Mouse (Mus musculus): ENCODE measurements around the gene Oaz3. TPM values are rescaled to one million over a fixed set of nuclear protein-coding genes. Genes with fewer than 3 reads are reported as not detected.

Gene Oaz3
- polyA plus RNA-seq, 1 experiment from 2014 or later: 0.17 TPM

GRCm38 (mm10) chr3:94476301-94477035 lies 32.8 kb upstream of the Oaz3 start:
- Histone ChIP-seq H3K27ac (replicated peaks) (no peak overlapping the region), H3K9me3 (replicated peaks) (no peaks in the 10 kb centered on the region), H3K4me2 (no peak overlapping the region), H3K4me3 (replicated peaks) (no peak overlapping the region), H3K27me3 (peaks cover 52% of the 10 kb centered on the region), H3K4me1 (replicated peaks) (peaks cover 9% of the 10 kb centered on the region; the same call in 1 of the 2 replicates), H3K9ac (no peak overlapping the region), H3K36me3 (replicated peaks) (no peaks in the 10 kb centered on the region)
- WGBS (ENCODE audit: insufficient replicate concordance): 41% methylated on average over 8 of the region's 8 CpGs
- no peak for ATAC-seq (ENCODE audit: insufficient read depth)

GRCm38 (mm10) chr3:94473567-94474232 lies 30.0 kb upstream of the Oaz3 start:
- no peak overlapping the region for H3K27ac ChIP-seq (replicated peaks)
- no peak overlapping the region for H3K4me3 ChIP-seq (replicated peaks)
- ATAC-seq (ENCODE audit: insufficient read depth): no peak
- peaks cover 9% of the 10 kb centered on the region; the same call in 1 of the 2 replicates for H3K4me1 ChIP-seq (replicated peaks)
- H3K9me3 ChIP-seq (replicated peaks): no peaks in the 10 kb centered on the region
- no peak overlapping the region for H3K9ac ChIP-seq
- peaks cover 24% of the 10 kb centered on the region for H3K27me3 ChIP-seq
- H3K4me2 ChIP-seq: no peak overlapping the region
- H3K36me3 ChIP-seq (replicated peaks): no peaks in the 10 kb centered on the region
- whole genome bisulfite sequencing (ENCODE audit: insufficient replicate concordance): 40% methylated on average over 5 of the region's 5 CpGs

- 52% methylated on average over 10 of the region's 10 CpGs for WGBS (ENCODE audit: insufficient replicate concordance)
- H3K9ac ChIP-seq: no peak overlapping the region
- H3K4me2 ChIP-seq: no peak overlapping the region
- ATAC-seq (ENCODE audit: insufficient read depth): no peak
- H3K4me1 ChIP-seq (replicated peaks): peaks cover 5% of the 10 kb centered on the region; the same call in 1 of the 2 replicates
- no peaks in the 10 kb centered on the region for H3K9me3 ChIP-seq (replicated peaks)
- H3K4me3 ChIP-seq (replicated peaks): no peak overlapping the region
- peaks cover 18% of the 10 kb centered on the region; the same call in 1 of the 2 replicates for H3K27me3 ChIP-seq
- no peaks in the 10 kb centered on the region for H3K36me3 ChIP-seq (replicated peaks)
- H3K27ac ChIP-seq (replicated peaks): no peak overlapping the region
Observed at GRCm38 (mm10) chr3:94473115-94473505, 29.4 kb upstream of the Oaz3 start.

GRCm38 (mm10) chr3:94472447-94473114 lies 28.9 kb upstream of the Oaz3 start:
- no peaks in the 10 kb centered on the region for H3K36me3 ChIP-seq (replicated peaks)
- H3K9ac ChIP-seq: no peak overlapping the region
- no peak overlapping the region for H3K4me2 ChIP-seq
- 16% methylated on average over 28 of the region's 28 CpGs for WGBS (ENCODE audit: insufficient replicate concordance)
- H3K27ac ChIP-seq (replicated peaks): no peak overlapping the region
- no peaks in the 10 kb centered on the region for H3K9me3 ChIP-seq (replicated peaks)
- no peaks in the 10 kb centered on the region for H3K4me1 ChIP-seq (replicated peaks)
- no peak for ATAC-seq (ENCODE audit: insufficient read depth)
- peaks cover 13% of the 10 kb centered on the region; the same call in 1 of the 2 replicates for H3K27me3 ChIP-seq
- H3K4me3 ChIP-seq (replicated peaks): no peak overlapping the region

GRCm38 (mm10) chr3:94468931-94469330 lies 25.2 kb upstream of the Oaz3 start:
- no peak overlapping the region for H3K27ac ChIP-seq (replicated peaks)
- no peak overlapping the region for H3K9ac ChIP-seq
- H3K4me2 ChIP-seq: no peak overlapping the region
- no peak overlapping the region for H3K4me3 ChIP-seq (replicated peaks)
- peaks cover 13% of the 10 kb centered on the region; the same call in 1 of the 2 replicates for H3K27me3 ChIP-seq
- 34% methylated on average over 3 of the region's 3 CpGs for WGBS (ENCODE audit: insufficient replicate concordance)
- H3K36me3 ChIP-seq (replicated peaks): no peaks in the 10 kb centered on the region
- no peaks in the 10 kb centered on the region for H3K9me3 ChIP-seq (replicated peaks)
- ATAC-seq (ENCODE audit: insufficient read depth): no peak
- no peaks in the 10 kb centered on the region for H3K4me1 ChIP-seq (replicated peaks)

- no peaks in the 10 kb centered on the region for H3K4me1 ChIP-seq (replicated peaks)
- H3K9ac ChIP-seq: no peak overlapping the region
- ATAC-seq (ENCODE audit: insufficient read depth): no peak
- no peaks in the 10 kb centered on the region for H3K27me3 ChIP-seq
- no peaks in the 10 kb centered on the region for H3K36me3 ChIP-seq (replicated peaks)
- no peaks in the 10 kb centered on the region for H3K9me3 ChIP-seq (replicated peaks)
- H3K4me2 ChIP-seq: no peak overlapping the region
- WGBS (ENCODE audit: insufficient replicate concordance): 65% methylated on average over 13 of the region's 13 CpGs
- H3K4me3 ChIP-seq (replicated peaks): no peak overlapping the region
- H3K27ac ChIP-seq (replicated peaks): no peak overlapping the region
Observed at GRCm38 (mm10) chr3:94465632-94466430, 22.1 kb upstream of the Oaz3 start.

- peaks cover 3% of the 10 kb centered on the region; the same call in 1 of the 2 replicates for H3K27me3 ChIP-seq
- H3K9ac ChIP-seq: no peak overlapping the region
- no peak overlapping the region for H3K4me3 ChIP-seq (replicated peaks)
- WGBS (ENCODE audit: insufficient replicate concordance): 66% methylated on average over 11 of the region's 11 CpGs
- H3K27ac ChIP-seq (replicated peaks): no peak overlapping the region
- ATAC-seq (ENCODE audit: insufficient read depth): no peak
- no peaks in the 10 kb centered on the region for H3K9me3 ChIP-seq (replicated peaks)
- no peak overlapping the region for H3K4me2 ChIP-seq
- no peaks in the 10 kb centered on the region for H3K4me1 ChIP-seq (replicated peaks)
- no peaks in the 10 kb centered on the region for H3K36me3 ChIP-seq (replicated peaks)
Observed at GRCm38 (mm10) chr3:94463926-94464578, 20.3 kb upstream of the Oaz3 start.

- peaks cover 5% of the 10 kb centered on the region for H3K4me1 ChIP-seq (replicated peaks)
- no peak overlapping the region for H3K4me2 ChIP-seq
- peaks cover 6% of the 10 kb centered on the region; the same call in 1 of the 2 replicates for H3K27me3 ChIP-seq
- no peaks in the 10 kb centered on the region for H3K36me3 ChIP-seq (replicated peaks)
- ATAC-seq (ENCODE audit: insufficient read depth): no peak
- no peak overlapping the region for H3K27ac ChIP-seq (replicated peaks)
- H3K4me3 ChIP-seq (replicated peaks): no peak overlapping the region
- no peaks in the 10 kb centered on the region for H3K9me3 ChIP-seq (replicated peaks)
- H3K9ac ChIP-seq: no peak overlapping the region
- WGBS (ENCODE audit: insufficient replicate concordance): 70% methylated on average over 2 of the region's 2 CpGs
Observed at GRCm38 (mm10) chr3:94459834-94460233, 16.1 kb upstream of the Oaz3 start.

GRCm38 (mm10) chr3:94457055-94457454 lies 13.3 kb upstream of the Oaz3 start:
- H3K36me3 ChIP-seq (replicated peaks): no peaks in the 10 kb centered on the region
- no peak overlapping the region for H3K27ac ChIP-seq (replicated peaks)
- no peaks in the 10 kb centered on the region for H3K9me3 ChIP-seq (replicated peaks)
- no peak overlapping the region for H3K4me3 ChIP-seq (replicated peaks)
- peaks cover 5% of the 10 kb centered on the region for H3K4me1 ChIP-seq (replicated peaks)
- H3K4me2 ChIP-seq: no peak overlapping the region
- peaks cover 6% of the 10 kb centered on the region; the same call in 1 of the 2 replicates for H3K27me3 ChIP-seq
- H3K9ac ChIP-seq: no peak overlapping the region
- ATAC-seq (ENCODE audit: insufficient read depth): no peak
- WGBS (ENCODE audit: insufficient replicate concordance): 60% methylated on average over 3 of the region's 3 CpGs

- Histone ChIP-seq H3K9ac (no peak overlapping the region), H3K4me2 (peak overlapping the region; percentile 53), H3K4me1 (replicated peaks) (peaks cover 5% of the 10 kb centered on the region), H3K36me3 (replicated peaks) (no peaks in the 10 kb centered on the region), H3K27ac (replicated peaks) (no peak overlapping the region), H3K4me3 (replicated peaks) (peak overlapping the region; percentile 22), H3K9me3 (replicated peaks) (no peaks in the 10 kb centered on the region), H3K27me3 (peaks cover 6% of the 10 kb centered on the region; the same call in 1 of the 2 replicates)
- 0 out of 2 replicates have a peak, but pooled peaks have one; percentile 34 for ATAC-seq (ENCODE audit: insufficient read depth)
- WGBS (ENCODE audit: insufficient replicate concordance): 2% methylated on average over 12 of the region's 12 CpGs
Observed at GRCm38 (mm10) chr3:94456529-94457000, 12.8 kb upstream of the Oaz3 start.

All from liver, embryonic 15.5 days (tissue).